Mouse (Mus musculus) embryonic facial prominence, embryonic 12.5 days (tissue): ENCODE measurements around the gene C1qtnf2. TPM values are rescaled to one million over a fixed set of nuclear protein-coding genes. Genes with fewer than 3 reads are reported as not detected.
A peak's percentile ranks its signal among the peaks of the same experiment; 100 is the strongest.

Source experiments
- ATAC-seq: fragments of 200-750 bp; cut with Nextera tagmentation; 2 replicates; pipeline ENCODE4 v1.8.0; 2017; ENCODE audit not compliant: insufficient number of reproducible peaks, insufficient read depth, low FRiP score, low TSS enrichment
- H3K27ac ChIP-seq: fragments of 300-500 bp; sonication (generic); 2 replicates; pipeline ENCODE4 v1.5.1; 2016; ENCODE audit warnings: mild to moderate bottlenecking
- H3K27me3 ChIP-seq: fragments of 300-500 bp; sonication (generic); 2 replicates; pipeline ENCODE4 v1.6.1; 2016; ENCODE audit warnings: mild to moderate bottlenecking, moderate library complexity
- H3K36me3 ChIP-seq: fragments of 300-500 bp; sonication (generic); 2 replicates; pipeline ENCODE4 v1.6.1; 2016; ENCODE audit warnings: mild to moderate bottlenecking
- H3K4me1 ChIP-seq: fragments of 300-500 bp; sonication (generic); 2 replicates; pipeline ENCODE4 v1.6.1; 2016
- H3K4me2 ChIP-seq: fragments of 300-500 bp; sonication (generic); replicated peaks from 2 replicates; pipeline ENCODE4 v1.6.1; 2016; ENCODE audit warnings: mild to moderate bottlenecking, moderate library complexity
- H3K4me3 ChIP-seq: fragments of 300-500 bp; sonication (generic); 2 replicates; pipeline ENCODE4 v1.5.1; 2016; ENCODE audit warnings: mild to moderate bottlenecking
- H3K9ac ChIP-seq: fragments of 300-500 bp; sonication (generic); 2 replicates; pipeline ENCODE4 v1.6.1; 2016; ENCODE audit warnings: mild to moderate bottlenecking, moderate library complexity
- H3K9me3 ChIP-seq: fragments of 300-500 bp; sonication (generic); 2 replicates; pipeline ENCODE4 v1.6.1; 2016; ENCODE audit warnings: mild to moderate bottlenecking, moderate library complexity
- WGBS: fragments of 180-500 bp; shearing (Covaris S2); methylation state at CpG from one replicate; pipeline ENCODE4 v1.1.7; 2016; 5-methylcytosine and 5-hydroxymethylcytosine counted together
- polyA plus RNA-seq: library from polyadenylated mRNA; unstranded; fragments of >200 nt; fragmentation: Nextera tagmentation; extraction: Ambion mirVana; gene quantifications from 2 replicates; pipeline ENCODE4 v1.2.1, GENCODE M21; 2016

C1qtnf2 gene
- polyA plus RNA-seq, 1 experiment from 2014 or later: 7.3 TPM

- Histone ChIP-seq H3K36me3 (no peaks in the 10 kb centered on the region), H3K4me3 (no peak overlapping the region), H3K9ac (no peak overlapping the region), H3K4me2 (no peak overlapping the region), H3K9me3 (no peaks in the 10 kb centered on the region), H3K27ac (no peak overlapping the region), H3K27me3 (no peaks in the 10 kb centered on the region), H3K4me1 (no peaks in the 10 kb centered on the region)
- WGBS: 80% methylated on average over 11 of the region's 11 CpGs
- no peak for ATAC-seq
These were observed 43.6 kb downstream of the C1qtnf2 start for GRCm38 (mm10) chr11:43517641-43518040.

- Histone ChIP-seq H3K9me3 (no peaks in the 10 kb centered on the region), H3K27ac (no peak overlapping the region), H3K27me3 (no peaks in the 10 kb centered on the region), H3K4me2 (no peak overlapping the region), H3K4me3 (no peak overlapping the region), H3K4me1 (no peaks in the 10 kb centered on the region), H3K9ac (no peak overlapping the region), H3K36me3 (no peaks in the 10 kb centered on the region)
- no peak for ATAC-seq
These were observed 44.0 kb downstream of the C1qtnf2 start for GRCm38 (mm10) chr11:43518086-43518485.

GRCm38 (mm10) chr11:43518821-43519220 lies 44.7 kb downstream of the C1qtnf2 start:
- ATAC-seq: no peak
- Histone ChIP-seq H3K4me2 (no peak overlapping the region), H3K9ac (no peak overlapping the region), H3K4me3 (no peak overlapping the region), H3K27me3 (no peaks in the 10 kb centered on the region), H3K9me3 (no peaks in the 10 kb centered on the region), H3K4me1 (no peaks in the 10 kb centered on the region), H3K27ac (no peak overlapping the region), H3K36me3 (no peaks in the 10 kb centered on the region)

- WGBS: 77% methylated on average over 3 of the region's 3 CpGs
- H3K4me3 ChIP-seq: no peak overlapping the region
- no peaks in the 10 kb centered on the region for H3K9me3 ChIP-seq
- H3K27me3 ChIP-seq: no peaks in the 10 kb centered on the region; the same call in 1 of the 2 replicates
- H3K27ac ChIP-seq: no peak overlapping the region
- ATAC-seq: no peak
- no peak overlapping the region for H3K9ac ChIP-seq
- H3K36me3 ChIP-seq: no peaks in the 10 kb centered on the region
- H3K4me1 ChIP-seq: no peaks in the 10 kb centered on the region
- no peak overlapping the region for H3K4me2 ChIP-seq
These were observed 46.4 kb downstream of the C1qtnf2 start for GRCm38 (mm10) chr11:43520521-43520920.

GRCm38 (mm10) chr11:43528078-43528682 lies 54.1 kb downstream of the C1qtnf2 start:
- under 1% methylated on average over 24 of the region's 25 CpGs for WGBS
- Histone ChIP-seq H3K4me1 (peaks cover 16% of the 10 kb centered on the region), H3K27me3 (no peaks in the 10 kb centered on the region; the same call in 1 of the 2 replicates), H3K9ac (peak overlapping the region; percentile 90), H3K4me2 (peak overlapping the region; percentile 67), H3K36me3 (peaks cover 12% of the 10 kb centered on the region; the same call in 1 of the 2 replicates), H3K4me3 (peak overlapping the region; percentile 80), H3K9me3 (no peaks in the 10 kb centered on the region), H3K27ac (peak overlapping the region; percentile 83)
- no peak; the same call in 1 of the 2 replicates for ATAC-seq

GRCm38 (mm10) chr11:43528683-43529499 lies 54.8 kb downstream of the C1qtnf2 start, which contains the start of gene Ccnjl:
Gene Ccnjl, plus strand, starts transcription at chr11:43528784.
- Histone ChIP-seq H3K4me1 (peaks cover 16% of the 10 kb centered on the region), H3K4me3 (peak within 1 kb of the TSS; percentile 80), H3K27me3 (no peaks in the 10 kb centered on the region; the same call in 1 of the 2 replicates), H3K9me3 (no peaks in the 10 kb centered on the region), H3K4me2 (peak within 1 kb of the TSS; percentile 67), H3K27ac (peak within 1 kb of the TSS; percentile 83), H3K9ac (peak within 1 kb of the TSS; percentile 90), H3K36me3 (peaks cover 18% of the 10 kb centered on the region)
- ATAC-seq: peak; percentile 85
- under 1% methylated on average over 72 of the region's 79 CpGs for WGBS

GRCm38 (mm10) chr11:43530043-43530442 lies 56.0 kb downstream of the C1qtnf2 start:
- Histone ChIP-seq H3K9me3 (no peaks in the 10 kb centered on the region), H3K4me3 (peak overlapping the region; percentile 23), H3K4me2 (peak overlapping the region; percentile 67), H3K4me1 (peaks cover 16% of the 10 kb centered on the region), H3K9ac (no peak overlapping the region), H3K27me3 (no peaks in the 10 kb centered on the region), H3K36me3 (peaks cover 24% of the 10 kb centered on the region), H3K27ac (peak overlapping the region; percentile 26; the same call in 1 of the 2 replicates)
- ATAC-seq: no peak
- 9% methylated on average over 3 of the region's 3 CpGs for WGBS

- ATAC-seq: no peak
- 63% methylated on average over 5 of the region's 5 CpGs for WGBS
- H3K4me3 ChIP-seq: no peak overlapping the region
- no peak overlapping the region for H3K9ac ChIP-seq
- H3K36me3 ChIP-seq: peaks cover 32% of the 10 kb centered on the region
- H3K9me3 ChIP-seq: no peaks in the 10 kb centered on the region
- H3K4me1 ChIP-seq: peaks cover 16% of the 10 kb centered on the region
- no peak overlapping the region for H3K27ac ChIP-seq
- no peaks in the 10 kb centered on the region for H3K27me3 ChIP-seq
- no peak overlapping the region for H3K4me2 ChIP-seq
These were observed 57.5 kb downstream of the C1qtnf2 start for GRCm38 (mm10) chr11:43531619-43532018.

- ATAC-seq: no peak
- peaks cover 16% of the 10 kb centered on the region for H3K4me1 ChIP-seq
- H3K9ac ChIP-seq: no peak overlapping the region
- peaks cover 46% of the 10 kb centered on the region for H3K36me3 ChIP-seq
- H3K9me3 ChIP-seq: no peaks in the 10 kb centered on the region
- no peak overlapping the region for H3K4me2 ChIP-seq
- no peak overlapping the region for H3K27ac ChIP-seq
- 74% methylated on average over 6 of the region's 6 CpGs for WGBS
- H3K27me3 ChIP-seq: no peaks in the 10 kb centered on the region
- no peak overlapping the region for H3K4me3 ChIP-seq
These were observed 63.0 kb downstream of the C1qtnf2 start for GRCm38 (mm10) chr11:43537074-43537473.

GRCm38 (mm10) chr11:43539863-43540262 lies 65.8 kb downstream of the C1qtnf2 start:
- Histone ChIP-seq H3K4me3 (no peak overlapping the region), H3K27me3 (no peaks in the 10 kb centered on the region), H3K36me3 (peaks cover 38% of the 10 kb centered on the region), H3K9ac (no peak overlapping the region), H3K27ac (no peak overlapping the region), H3K4me2 (no peak overlapping the region), H3K4me1 (peaks cover 16% of the 10 kb centered on the region), H3K9me3 (no peaks in the 10 kb centered on the region)
- 0 out of 2 replicates have a peak, but pooled peaks have one; percentile 55 for ATAC-seq
- 9% methylated on average over 6 of the region's 6 CpGs for WGBS
